8 mouse cellular contexts compared by ENCODE assay signal in genomic region chr6:58999044-58999453, GRCm38 (mm10). TPM values are rescaled to one million over a fixed set of nuclear protein-coding genes. Genes with fewer than 3 reads are reported as not detected.
A peak's percentile ranks its signal among the peaks of the same experiment; 100 is the strongest.
DNase-seq lines count a peak whose midpoint lies in the region; ATAC-seq and TF ChIP-seq lines count a peak whose summit lies in the region.

No protein-coding gene starts in this region.

- H3K4me2 ChIP-seq in midbrain, embryonic 16.5 days (ENCODE audit: low read length), result no peak overlapping the region
- no peak overlapping the region for H3K4me2 ChIP-seq in midbrain, embryonic 13.5 days (replicated peaks)
- no peak overlapping the region for H3K4me2 ChIP-seq in kidney, embryonic 15.5 days
- peak overlapping the region; percentile 33; the same call in 1 of the 2 replicates for H3K4me2 ChIP-seq in stomach, embryonic 16.5 days (ENCODE audit: low read depth, low read length)

- no peaks in the 10 kb centered on the region for H3K36me3 ChIP-seq in midbrain, embryonic 16.5 days (ENCODE audit: control insufficient read depth, insufficient read depth, low read length)
- no peaks in the 10 kb centered on the region for H3K36me3 ChIP-seq in midbrain, embryonic 13.5 days
- H3K36me3 ChIP-seq in kidney, embryonic 15.5 days, result no peaks in the 10 kb centered on the region
- no peaks in the 10 kb centered on the region for H3K36me3 ChIP-seq in stomach, embryonic 16.5 days (ENCODE audit: control insufficient read depth, insufficient read depth, low read length)
- H3K36me3 ChIP-seq in thymus, adult 2 months (ENCODE audit: control insufficient read depth, insufficient read depth, low read length), result no peaks in the 10 kb centered on the region

- no peak for TF ChIP-seq CTCF in thymus, adult 2 months (IDR thresholded peaks at IDR 0.05; ENCODE audit: borderline replicate concordance, control insufficient read depth, extremely low read depth, insufficient read depth, low read length, poor library complexity)

- no peaks in the 10 kb centered on the region for H3K9me3 ChIP-seq in midbrain, embryonic 16.5 days (replicated peaks; ENCODE audit: control insufficient read depth, low read length, poor library complexity, severe bottlenecking)
- H3K9me3 ChIP-seq in midbrain, embryonic 13.5 days, result no peaks in the 10 kb centered on the region
- no peaks in the 10 kb centered on the region for H3K9me3 ChIP-seq in kidney, embryonic 15.5 days (replicated peaks)
- no peaks in the 10 kb centered on the region for H3K9me3 ChIP-seq in stomach, embryonic 16.5 days (replicated peaks; ENCODE audit: control insufficient read depth, low read length)

- 39% methylated on average over 4 of the region's 4 CpGs for WGBS in midbrain, embryonic 16.5 days
- WGBS in midbrain, embryonic 13.5 days, result 45% methylated on average over 4 of the region's 4 CpGs
- WGBS in kidney, embryonic 15.5 days, result 14% methylated on average over 4 of the region's 4 CpGs
- 8% methylated on average over 4 of the region's 4 CpGs for WGBS in stomach, embryonic 16.5 days
- 41% methylated on average over 4 of the region's 4 CpGs for WGBS in thymus, adult 2 months

- no peak for TF ChIP-seq POLR2A in thymus, adult 2 months (IDR thresholded peaks at IDR 0.05; ENCODE audit: control insufficient read depth, extremely low read depth, insufficient read depth, low read length, poor library complexity)

- no peaks in the 10 kb centered on the region for H3K27me3 ChIP-seq in midbrain, embryonic 16.5 days (ENCODE audit: control insufficient read depth, insufficient read depth, low read depth, low read length)
- H3K27me3 ChIP-seq in midbrain, embryonic 13.5 days, result no peaks in the 10 kb centered on the region
- H3K27me3 ChIP-seq in kidney, embryonic 15.5 days, result no peaks in the 10 kb centered on the region
- no peaks in the 10 kb centered on the region for H3K27me3 ChIP-seq in stomach, embryonic 16.5 days (ENCODE audit: control insufficient read depth, insufficient read depth, low read length)
- no peaks in the 10 kb centered on the region for H3K27me3 ChIP-seq in thymus, adult 2 months (ENCODE audit: control insufficient read depth, insufficient read depth, low read length)

- H3K4me1 ChIP-seq in midbrain, embryonic 16.5 days (ENCODE audit: control insufficient read depth, insufficient read depth, low read length), result no peaks in the 10 kb centered on the region
- H3K4me1 ChIP-seq in midbrain, embryonic 13.5 days (replicated peaks), result no peaks in the 10 kb centered on the region
- H3K4me1 ChIP-seq in kidney, embryonic 15.5 days, result peaks cover 5% of the 10 kb centered on the region; the same call in 1 of the 2 replicates
- H3K4me1 ChIP-seq in stomach, embryonic 16.5 days (ENCODE audit: control insufficient read depth, insufficient read depth, low read length), result peaks cover 13% of the 10 kb centered on the region
- H3K4me1 ChIP-seq in thymus, adult 2 months (replicated peaks; ENCODE audit: control insufficient read depth, insufficient read depth, low read length), result no peaks in the 10 kb centered on the region

- peak; percentile 14 for DNase-seq in embryo, embryonic 10.5 days (ENCODE audit: low spot score)
- DNase-seq in embryo, embryonic 11 days, result no peak
- no peak for DNase-seq in thymus, adult 2 months
- DNase-seq in left cerebral cortex, adult 11 months (ENCODE audit: low spot score), result no peak

- no peak overlapping the region for H3K27ac ChIP-seq in midbrain, embryonic 16.5 days (ENCODE audit: low read length)
- H3K27ac ChIP-seq in midbrain, embryonic 13.5 days, result no peak overlapping the region
- no peak overlapping the region for H3K27ac ChIP-seq in kidney, embryonic 15.5 days
- peak overlapping the region; percentile 64 for H3K27ac ChIP-seq in stomach, embryonic 16.5 days (ENCODE audit: low read length)
- no peak overlapping the region for H3K27ac ChIP-seq in thymus, adult 2 months (ENCODE audit: control insufficient read depth, insufficient read depth, low read length)

- ATAC-seq in midbrain, embryonic 16.5 days, result 0 out of 2 replicates have a peak, but pooled peaks have one; percentile 32
- ATAC-seq in midbrain, embryonic 13.5 days, result no peak
- peak; percentile 75 for ATAC-seq in kidney, embryonic 15.5 days (replicated peaks; ENCODE audit: low FRiP score)
- ATAC-seq in stomach, embryonic 16.5 days (ENCODE audit: insufficient read depth, low FRiP score), result peak; percentile 87; the same call in 1 of the 2 replicates

- no peak overlapping the region for H3K9ac ChIP-seq in midbrain, embryonic 16.5 days (ENCODE audit: low read depth, low read length)
- H3K9ac ChIP-seq in midbrain, embryonic 13.5 days (replicated peaks), result no peak overlapping the region
- no peak overlapping the region for H3K9ac ChIP-seq in kidney, embryonic 15.5 days
- H3K9ac ChIP-seq in stomach, embryonic 16.5 days (ENCODE audit: low read length), result no peak overlapping the region

- H3K4me3 ChIP-seq in midbrain, embryonic 16.5 days (ENCODE audit: low read depth, low read length), result no peak overlapping the region
- no peak overlapping the region for H3K4me3 ChIP-seq in midbrain, embryonic 13.5 days (replicated peaks)
- no peak overlapping the region for H3K4me3 ChIP-seq in kidney, embryonic 15.5 days (replicated peaks)
- H3K4me3 ChIP-seq in stomach, embryonic 16.5 days (replicated peaks; ENCODE audit: low read length), result no peak overlapping the region
- H3K4me3 ChIP-seq in thymus, adult 2 months (ENCODE audit: control insufficient read depth, insufficient read depth, low read length), result no peak overlapping the region

RNA-seq across cellular contexts. Expression of gene Fam13a, which starts 25.3 kb away (rescaled TPM):
- polyA plus RNA-seq in midbrain, embryonic 16.5 days (2015; fragmentation: Nextera tagmentation; extraction: Ambion mirVana), result 11.6 and 13.0 TPM in 2 replicates
- polyA plus RNA-seq in midbrain, embryonic 13.5 days (2015; fragmentation: Nextera tagmentation; extraction: Ambion mirVana), result 8.2 and 8.6 TPM in 2 replicates
- polyA plus RNA-seq in kidney, embryonic 15.5 days (2015; fragmentation: Nextera tagmentation; extraction: Ambion mirVana), result 9.4 and 9.7 TPM in 2 replicates
- 13.8 and 14.9 TPM in 2 replicates for polyA plus RNA-seq in stomach, embryonic 16.5 days (2015; fragmentation: Nextera tagmentation; extraction: Ambion mirVana)
- polyA plus RNA-seq in thymus, adult 2 months (2012; rRNA removed), result 2.3 and 2.6 TPM in 2 replicates
